Mouse (Mus musculus): ENCODE results near the gene Bmp2k.

Bmp2k gene

GRCm38 (mm10) chr5:96970472-96970848, 27.0 kb upstream of the Bmp2k start:
- intact Hi-C loops (cut with DNase I), result no loop called here

- intact Hi-C loops (cut with DNase I), result no loop called here
These were observed 24.9 kb upstream of the Bmp2k start for GRCm38 (mm10) chr5:96972474-96973130.

DNA sequence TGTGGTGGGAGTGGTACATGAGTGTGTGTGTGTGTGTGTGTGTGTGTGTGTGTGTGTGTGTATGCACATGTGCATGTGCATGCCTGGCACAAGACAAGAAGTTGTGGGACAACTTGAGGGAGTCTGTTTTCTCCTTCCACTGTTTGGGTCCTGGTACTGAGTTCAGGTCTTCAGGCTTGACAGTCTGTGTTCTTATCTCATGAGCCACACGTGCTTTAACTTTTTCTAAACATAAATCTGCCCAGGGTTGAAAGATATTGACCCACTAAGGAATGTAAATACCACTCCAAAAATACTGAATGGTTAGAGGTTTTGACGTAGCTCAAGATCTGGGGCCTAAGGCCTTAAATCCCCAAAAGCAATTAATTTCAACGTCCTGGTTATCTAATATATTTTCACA, 23.8 kb upstream of the Bmp2k start:
- intact Hi-C loops (cut with DNase I), result no loop called here

DNA sequence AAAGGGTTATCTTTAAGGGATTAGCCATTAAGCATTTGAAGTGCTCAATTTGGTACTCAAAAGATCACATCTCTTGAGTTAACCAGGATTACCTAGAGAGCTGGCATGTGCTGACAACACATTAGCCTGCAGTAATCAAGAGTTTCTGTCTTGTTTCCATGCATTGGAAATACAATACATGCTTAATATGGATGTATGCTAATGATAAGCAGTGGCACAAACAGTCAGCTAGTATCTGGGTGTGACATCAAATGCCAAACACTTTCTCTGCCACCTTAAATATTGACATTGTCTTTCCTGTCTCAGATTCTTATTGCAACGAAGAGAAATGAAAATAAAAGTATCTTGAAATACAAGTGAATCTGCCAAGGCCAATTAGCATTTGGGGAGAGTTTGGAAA, 22.8 kb upstream of the Bmp2k start:
- intact Hi-C loops (cut with DNase I), result no loop called here

- intact Hi-C loops (cut with DNase I), result no loop called here
These were observed 22.4 kb upstream of the Bmp2k start for GRCm38 (mm10) chr5:96975112-96975511.

- intact Hi-C loops (cut with DNase I), result no loop called here
These were observed 21.3 kb upstream of the Bmp2k start for GRCm38 (mm10) chr5:96976150-96976549.

- intact Hi-C loops (cut with DNase I), result no loop called here
These were observed 18.0 kb upstream of the Bmp2k start for GRCm38 (mm10) chr5:96979296-96980007.

- intact Hi-C loops (cut with DNase I), result no loop called here
These were observed 17.4 kb upstream of the Bmp2k start for GRCm38 (mm10) chr5:96980008-96980634.

DNA sequence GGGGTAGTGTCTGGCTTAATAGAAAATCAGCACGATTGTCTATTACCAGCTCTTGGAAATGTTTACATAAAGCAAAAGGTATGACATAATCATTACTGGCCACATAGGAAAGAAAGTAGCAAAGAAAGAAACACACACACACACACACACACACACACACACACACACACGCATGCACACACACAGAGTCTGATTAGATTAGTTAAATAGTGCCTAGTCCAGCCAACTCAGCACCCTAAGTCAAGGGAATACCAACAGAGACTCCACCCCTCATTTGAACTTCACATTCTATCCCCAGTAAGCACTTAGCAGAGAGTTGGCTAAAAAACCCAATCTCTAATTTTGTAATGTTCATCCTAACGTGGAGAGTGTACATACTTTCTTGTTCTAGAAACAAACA, 15.5 kb upstream of the Bmp2k start:
- intact Hi-C loops (cut with DNase I), result no loop called here

DNA sequence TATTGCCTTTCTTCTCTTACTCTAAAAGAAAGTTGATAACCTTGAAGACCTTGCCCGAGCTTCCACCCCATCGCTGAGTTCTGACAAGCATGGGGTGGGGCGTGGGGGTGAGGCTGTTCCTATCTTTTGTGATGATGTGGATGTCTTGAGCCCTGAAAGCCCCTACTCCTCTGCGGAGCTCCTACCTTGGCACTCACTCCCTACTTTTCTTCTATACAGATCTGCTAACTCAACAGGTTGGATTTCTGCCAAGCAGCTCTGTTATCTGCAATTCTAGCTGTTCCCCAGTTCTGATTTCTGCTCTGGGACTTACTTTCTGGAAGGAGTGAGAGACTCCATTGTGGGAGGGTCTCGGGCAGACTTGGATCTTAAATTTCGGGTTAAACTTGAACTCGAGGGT, 14.3 kb upstream of the Bmp2k start:
- intact Hi-C loops (cut with DNase I), result no loop called here

- intact Hi-C loops (cut with DNase I), result no loop called here
These were observed 10.6 kb upstream of the Bmp2k start for GRCm38 (mm10) chr5:96986850-96987249.

DNA sequence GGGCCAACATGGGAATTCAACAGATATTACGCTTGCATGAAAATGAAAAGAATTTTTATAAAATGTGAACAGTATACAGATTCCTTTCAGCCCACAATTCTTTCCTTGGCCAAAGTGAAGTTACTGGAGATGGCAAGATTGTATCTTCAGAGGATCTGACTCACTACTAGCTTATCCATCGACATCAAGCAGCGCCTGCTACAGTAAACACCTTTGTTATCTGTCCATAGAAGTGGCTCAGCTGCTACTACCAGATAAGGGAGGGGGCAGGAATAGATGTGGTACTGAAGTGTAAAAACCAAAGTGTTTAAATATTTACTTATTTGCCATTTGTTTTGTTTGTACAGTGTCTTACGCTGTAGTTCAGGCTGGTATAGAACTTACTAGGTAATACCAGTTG, 8.6 kb upstream of the Bmp2k start:
- intact Hi-C loops (cut with DNase I), result no loop called here

GRCm38 (mm10) chr5:96991156-96991555, 6.3 kb upstream of the Bmp2k start:
- intact Hi-C loops (cut with DNase I), result loop anchor here (5.0 kb wide), 1 partner anchor 61 kb away; no protein-coding TSS in a partner anchor

GRCm38 (mm10) chr5:96992651-96993050, 4.8 kb upstream of the Bmp2k start:
- intact Hi-C loops (cut with DNase I), result loop anchor here (5.0 kb wide), 1 partner anchor 60 kb away; no protein-coding TSS in a partner anchor

DNA sequence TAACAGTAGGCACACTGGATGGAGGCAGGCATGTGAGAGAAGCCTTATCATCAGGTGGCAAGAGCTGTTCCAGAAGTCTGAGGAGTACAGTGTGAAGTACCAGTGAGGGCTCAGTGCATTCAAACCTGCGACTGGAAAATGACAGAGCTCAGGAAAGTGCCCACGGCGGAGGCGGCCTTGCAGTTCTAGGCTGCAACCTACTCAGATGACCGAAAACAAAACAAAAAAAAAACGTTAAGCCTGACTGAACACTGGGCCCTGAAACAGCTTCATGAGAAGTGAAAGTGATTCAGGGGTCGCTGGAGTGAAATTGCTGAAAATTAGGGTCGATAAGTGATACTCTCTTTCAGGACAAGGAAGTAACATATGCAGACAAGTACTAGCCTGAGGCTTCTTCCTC, 4.4 kb upstream of the Bmp2k start:
- intact Hi-C loops (cut with DNase I), result loop anchor here (5.0 kb wide), 1 partner anchor 59 kb away; no protein-coding TSS in a partner anchor

GRCm38 (mm10) chr5:96995791-96996190, 1.7 kb upstream of the Bmp2k start:
- intact Hi-C loops (cut with DNase I), result no loop called here

DNA sequence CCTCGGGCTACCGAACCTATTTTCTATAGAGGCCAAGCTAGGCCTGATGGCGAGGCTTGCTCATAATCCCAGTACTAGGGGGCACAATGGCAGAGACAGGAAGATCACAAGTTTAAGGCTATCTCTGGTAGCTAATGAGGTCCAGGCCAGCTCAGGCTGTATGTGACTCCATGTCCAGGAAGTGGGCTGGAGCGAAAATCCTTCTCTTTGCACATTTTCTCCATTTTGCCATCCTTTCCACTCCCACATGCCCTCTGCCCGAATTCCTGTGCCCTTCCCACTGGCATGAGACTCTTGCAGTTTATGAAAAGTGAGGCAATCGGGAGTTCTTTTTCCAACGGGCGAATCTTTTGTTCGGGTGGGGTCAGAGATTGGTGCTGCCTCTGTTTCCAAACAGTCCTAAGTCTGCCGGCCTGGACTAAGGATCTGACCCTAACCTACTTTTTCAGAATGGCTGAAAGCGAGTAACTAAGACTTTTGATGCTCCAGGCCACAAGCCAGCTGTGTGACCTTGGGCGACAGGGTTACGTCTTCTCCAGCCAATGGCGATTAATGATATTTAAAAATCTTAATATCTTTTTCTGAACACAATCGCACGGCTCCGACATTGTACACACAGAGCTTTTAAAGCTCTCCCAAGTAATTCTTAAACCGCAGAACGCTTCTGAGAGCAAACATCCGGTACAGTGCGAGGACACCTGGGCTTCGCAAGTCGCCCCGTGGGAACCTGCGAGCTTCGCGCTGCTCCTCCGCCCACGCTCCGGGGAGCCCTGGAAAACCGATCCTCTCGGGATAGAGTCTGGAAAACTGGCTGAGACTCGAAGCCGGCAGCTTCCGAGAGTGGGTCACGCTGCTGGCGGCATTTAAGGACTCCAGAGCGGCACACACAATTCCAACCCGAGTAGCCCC, 834 bp upstream of the Bmp2k start:
- intact Hi-C loops (cut with DNase I), result no loop called here

GRCm38 (mm10) chr5:96997802-96998565, 495 bp downstream of the Bmp2k start:
- intact Hi-C loops (cut with DNase I), result no loop called here

DNA sequence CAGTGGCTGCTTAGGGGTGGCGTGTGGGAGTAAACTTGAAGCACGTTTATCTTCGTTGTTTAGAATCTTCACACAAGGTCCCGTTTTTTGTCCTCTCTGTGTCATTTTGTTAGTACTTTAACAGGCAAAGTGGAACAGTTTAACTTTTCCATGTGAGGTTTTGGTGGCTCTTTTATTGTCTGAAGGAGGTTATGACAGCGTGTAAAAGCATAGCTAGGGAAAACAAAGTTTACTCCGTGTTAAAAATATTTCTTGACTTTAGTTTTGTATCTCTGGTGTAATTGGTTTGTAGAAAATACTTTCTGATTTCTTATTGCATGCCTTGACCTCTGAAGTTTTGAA, 1.0 kb downstream of the Bmp2k start:
- intact Hi-C loops (cut with DNase I), result no loop called here

DNA sequence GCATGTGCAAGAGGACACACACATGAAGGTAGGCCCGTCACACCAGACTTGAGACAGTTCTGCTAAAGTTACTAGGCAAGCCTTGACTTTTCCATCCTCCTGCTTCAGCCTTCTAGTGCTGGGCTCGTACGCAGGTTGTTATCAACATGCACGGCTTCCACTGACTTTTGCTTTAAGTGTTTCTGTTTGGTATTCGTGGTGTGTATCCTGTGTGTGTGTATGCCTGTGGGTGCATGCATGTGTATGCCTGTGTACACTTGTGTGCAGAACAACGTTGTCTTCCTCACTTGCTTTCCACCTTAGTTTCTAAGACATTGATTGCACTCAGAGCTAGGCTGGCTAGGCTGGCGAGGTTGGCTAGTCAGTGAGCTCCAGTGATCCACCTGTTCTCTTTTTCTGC, 2.1 kb downstream of the Bmp2k start:
- intact Hi-C loops (cut with DNase I), result no loop called here

- intact Hi-C loops (cut with DNase I), result no loop called here
These were observed 3.0 kb downstream of the Bmp2k start for GRCm38 (mm10) chr5:97000524-97000923.

All from adrenal gland (tissue).